Mouse (Mus musculus) erythroblast, embryonic 14.5 days (primary cell): ENCODE data around the gene Fcer2a.

Experiments used
- GATA1 ChIP-seq: IDR thresholded peaks from 2 replicates; pipeline ENCODE4 v1.6.1; 2012; ENCODE audit warnings: low read length, inconsistent platforms, mixed read lengths
- TAL1 ChIP-seq: IDR thresholded peaks from 3 replicates; pipeline ENCODE4 v1.6.1; 2012; ENCODE audit warnings: low read length, inconsistent platforms, mixed read lengths

- TF ChIP-seq GATA1 (no peak), TAL1 (no peak)
Measured at GRCm38 (mm10) chr8:3679656-3680055, 14.3 kb downstream of the Fcer2a start.
